Mouse (Mus musculus) sigmoid colon, adult 10 weeks (tissue): Measurements from ENCODE around the gene Gm26620. TPM values are rescaled to one million over a fixed set of nuclear protein-coding genes. Genes with fewer than 3 reads are reported as not detected.

ENCODE experiments used
- polyA plus RNA-seq: library from polyadenylated mRNA; stranded (reverse); fragments of 350-450 nt; fragmentation: Illumina TruSeq; extraction: RNeasy Lipid Tissue Mini Kit (QIAGEN cat#74804); gene quantifications from one replicate; pipeline ENCODE4 v1.2.3, GENCODE M21; 2014; ENCODE audit warnings: low read depth, low replicate concordance

The Gm26620 gene
- polyA plus RNA-seq, result not detected

DNA sequence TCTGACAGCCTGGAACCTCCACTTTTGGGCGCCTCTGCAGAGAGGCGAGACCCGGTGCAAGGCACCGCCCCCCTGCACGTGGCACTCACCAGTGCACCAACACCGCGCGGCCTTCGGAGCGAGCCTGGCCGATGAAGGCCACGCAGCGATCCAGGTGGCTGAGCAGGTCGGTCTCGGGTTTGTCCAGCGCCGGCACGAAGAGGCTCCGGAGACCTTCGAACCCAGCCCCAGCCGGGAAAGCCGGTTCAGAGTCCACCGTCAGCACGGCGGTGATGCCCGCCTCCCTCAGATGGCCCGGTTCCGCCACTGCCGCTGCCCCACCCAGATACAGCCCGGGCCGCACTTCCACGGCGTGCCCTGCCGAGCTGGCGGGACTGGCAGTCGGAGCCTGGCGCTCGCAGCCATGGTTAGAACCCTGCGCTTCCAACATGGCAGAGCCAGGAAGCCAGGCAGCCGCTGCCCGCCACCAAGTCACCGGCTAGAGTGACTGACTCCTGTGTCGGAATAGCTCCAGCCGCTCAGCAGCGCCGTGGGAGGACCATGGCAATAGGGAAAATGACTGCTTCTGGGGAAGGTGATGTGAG lies at the start of gene Gm26620, which contains the start of gene Dusp12:
TSS of gene Gm26620 (plus strand) at position 88 of the 584 bp plus-strand sequence.
TSS of gene Dusp12 (minus strand) at position 563 of the 584 bp plus-strand sequence.

DNA sequence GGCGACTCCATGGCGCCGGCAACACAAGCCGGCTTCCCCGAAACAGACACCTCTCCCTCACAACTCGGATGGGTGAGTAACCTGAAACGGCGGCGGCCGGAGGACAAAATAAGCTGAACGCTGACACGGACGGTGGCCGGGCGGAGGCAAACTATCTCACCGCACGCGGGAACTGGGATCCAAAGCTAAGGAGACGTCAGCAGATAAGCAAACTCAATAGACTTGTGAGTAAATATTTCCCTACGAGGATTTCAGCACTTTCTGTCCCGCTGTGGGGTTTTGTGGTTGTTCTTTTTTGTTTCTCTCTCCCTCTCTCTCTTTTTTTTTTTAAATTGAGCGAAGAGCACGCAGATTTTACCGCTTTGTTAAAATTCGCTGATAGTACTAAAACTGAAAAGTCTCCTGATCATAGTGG lies 17.2 kb upstream of the Gm26620 start, which contains the start of gene Atf6:
TSS of gene Atf6 (minus strand) at position 81 of the 415 bp plus-strand sequence.

DNA sequence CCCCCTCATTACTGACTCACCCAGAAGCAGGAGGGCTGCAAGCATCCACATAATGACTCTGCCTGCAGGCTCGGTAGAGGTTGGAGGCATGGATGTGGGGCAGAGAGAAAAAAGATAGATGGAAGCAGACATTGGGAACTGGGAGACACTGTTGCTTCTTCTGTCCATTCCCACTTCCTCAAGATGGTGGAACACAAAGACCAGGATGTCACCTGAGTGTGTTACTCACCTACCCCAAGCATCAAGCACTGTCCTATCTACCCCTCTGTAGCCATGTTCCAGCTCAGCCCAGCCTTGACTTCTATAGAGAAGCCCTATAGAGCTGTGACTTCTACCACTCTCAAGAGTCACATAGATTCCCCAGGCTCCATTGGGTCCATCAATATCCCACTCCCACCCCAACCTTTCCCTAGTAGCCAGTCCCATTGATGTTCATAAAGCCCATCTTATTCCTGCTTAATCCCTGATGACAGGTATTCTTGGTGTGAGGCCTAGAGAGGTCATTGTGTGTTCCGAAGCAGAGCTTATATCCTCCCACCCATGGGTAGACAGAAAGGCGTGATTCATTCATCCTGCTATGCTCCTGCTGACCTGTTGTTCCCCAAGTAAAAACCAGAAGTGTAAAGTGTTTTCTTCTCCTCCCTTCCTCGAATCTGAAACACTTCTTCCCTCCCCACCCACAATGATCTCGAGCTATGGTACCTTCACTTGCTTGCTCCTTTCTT lies 28.2 kb downstream of the Gm26620 start, which contains the start of gene Fcrlb:
TSS of gene Fcrlb (minus strand) at position 51 of the 725 bp plus-strand sequence.

DNA sequence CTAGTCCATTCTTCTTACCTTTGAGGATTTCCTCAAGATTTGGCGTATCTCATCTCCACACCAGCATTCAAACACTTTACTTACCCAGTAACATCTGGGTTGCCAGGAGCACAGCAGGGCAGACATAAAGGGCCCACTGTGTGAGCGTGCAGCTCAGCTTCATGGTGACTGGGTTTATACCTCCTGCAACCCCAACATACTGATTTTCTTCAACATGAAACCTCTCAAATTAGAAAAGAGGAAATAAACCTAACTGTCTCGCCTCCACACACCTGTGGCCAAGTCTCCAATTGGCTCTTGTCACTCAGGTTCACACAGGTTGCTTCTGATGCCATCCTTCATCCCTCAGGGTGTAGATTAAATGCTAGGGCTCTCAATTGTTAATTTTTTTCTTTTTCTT lies 42.5 kb downstream of the Gm26620 start, which contains the start of gene Fcrla:
TSS of gene Fcrla (minus strand) at position 206 of the 400 bp plus-strand sequence.

Other genes with a start within 250 kb of the Gm26620 start
- 5.6 TPM for gene Olfml2b, start 240.5 kb upstream of the Gm26620 start, polyA plus RNA-seq
- gene Atf6, start 17.3 kb upstream of the Gm26620 start, polyA plus RNA-seq, result 47.0 TPM
- 20.4 TPM for gene Dusp12, start 475 bp downstream of the Gm26620 start, polyA plus RNA-seq
- not detected for gene Fcrlb, start 27.9 kb downstream of the Gm26620 start, polyA plus RNA-seq
- 6.3 TPM for gene Fcrla, start 42.5 kb downstream of the Gm26620 start, polyA plus RNA-seq
- 42.3 TPM for gene Fcgr2b, start 91.5 kb downstream of the Gm26620 start, polyA plus RNA-seq
- 2.5 TPM for gene Fcgr4, start 133.9 kb downstream of the Gm26620 start, polyA plus RNA-seq
- 10.6 TPM for gene Fcgr3, start 179.9 kb downstream of the Gm26620 start, polyA plus RNA-seq
- gene Cfap126, start 228.9 kb downstream of the Gm26620 start, polyA plus RNA-seq, result 1.3 TPM